Mouse (Mus musculus) heart, embryonic 13.5 days (tissue): ENCODE measurements around the gene Baiap2l1. TPM values are rescaled to one million over a fixed set of nuclear protein-coding genes. Genes with fewer than 3 reads are reported as not detected.
"Not testable (repeated sequence)": the region's sequence is repeated elsewhere in the genome, so short reads cannot be mapped to it uniquely, and the experiment has no call there.

Experiments
- ATAC-seq: fragments of 200-750 bp; cut with Nextera tagmentation; 2 replicates; pipeline ENCODE4 v1.8.0; 2017; ENCODE audit warnings: moderate TSS enrichment; ENCODE audit not compliant: insufficient number of reproducible peaks, low FRiP score, low TSS enrichment; ENCODE audit errors: extremely low read depth
- H3K27ac ChIP-seq: fragments of 300-500 bp; sonication (generic); replicated peaks from 2 replicates; pipeline ENCODE4 v1.5.1; 2015; ENCODE audit warnings: moderate library complexity, mild to moderate bottlenecking, inconsistent platforms
- H3K27me3 ChIP-seq: fragments of 300-500 bp; sonication (generic); replicated peaks from 2 replicates; pipeline ENCODE4 v1.6.1; 2015; ENCODE audit warnings: mild to moderate bottlenecking, inconsistent platforms
- H3K36me3 ChIP-seq: fragments of 300-500 bp; sonication (generic); 2 replicates; pipeline ENCODE4 v1.6.1; 2015; ENCODE audit warnings: mild to moderate bottlenecking, inconsistent platforms
- H3K4me1 ChIP-seq: fragments of 300-500 bp; sonication (generic); 2 replicates; pipeline ENCODE4 v1.6.1; 2015; ENCODE audit warnings: inconsistent platforms
- H3K4me2 ChIP-seq: fragments of 300-500 bp; sonication (generic); 2 replicates; pipeline ENCODE4 v1.6.1; 2015; ENCODE audit warnings: inconsistent platforms, mild to moderate bottlenecking, moderate library complexity
- H3K4me3 ChIP-seq: fragments of 300-500 bp; sonication (generic); 2 replicates; pipeline ENCODE4 v1.5.1; 2015; ENCODE audit warnings: moderate library complexity, mild to moderate bottlenecking, inconsistent platforms
- H3K9ac ChIP-seq: fragments of 300-500 bp; sonication (generic); 2 replicates; pipeline ENCODE4 v1.6.1; 2015; ENCODE audit warnings: inconsistent platforms, mild to moderate bottlenecking, moderate library complexity
- H3K9me3 ChIP-seq: fragments of 300-500 bp; sonication (generic); 2 replicates; pipeline ENCODE4 v1.6.1; 2016; ENCODE audit warnings: inconsistent platforms
- WGBS: fragments of 180-500 bp; shearing (Covaris S2); methylation state at CpG from one replicate; pipeline ENCODE4 v1.1.7; 2015; ENCODE audit warnings: mixed read lengths; 5-methylcytosine and 5-hydroxymethylcytosine counted together
- polyA plus RNA-seq: library from polyadenylated mRNA; unstranded; fragments of >200 nt; fragmentation: Nextera tagmentation; extraction: Ambion mirVana; gene quantifications from 2 replicates; pipeline ENCODE4 v1.2.1, GENCODE M21; 2015

The Baiap2l1 gene
- polyA plus RNA-seq, 1 experiment from 2014 or later = 9.1 TPM

DNA sequence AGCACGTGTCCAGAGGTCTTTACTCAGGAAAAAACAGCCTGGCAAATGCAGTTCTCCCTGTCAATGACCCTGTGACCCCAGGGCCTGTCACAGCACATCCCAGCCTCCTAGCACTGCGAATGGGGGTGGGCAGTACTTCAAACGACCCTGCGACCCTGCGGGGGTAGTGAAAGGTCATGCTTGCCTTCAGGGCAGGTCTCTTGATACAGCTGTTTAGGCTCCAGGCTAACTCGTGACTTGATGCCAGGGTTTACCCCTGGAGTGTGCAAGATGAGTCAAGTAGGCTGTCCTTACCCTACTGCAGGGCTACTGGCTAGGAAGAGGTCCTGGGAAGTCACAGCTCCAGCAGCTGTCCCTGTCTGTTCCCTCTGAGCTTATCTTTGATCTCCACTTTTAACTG lies 13.1 kb upstream of the Baiap2l1 start:
- 9% methylated on average over 6 of the region's 6 CpGs for WGBS
- no peak overlapping the region for H3K27ac ChIP-seq
- peaks cover 4% of the 10 kb centered on the region; the same call in 1 of the 2 replicates for H3K4me1 ChIP-seq
- H3K4me3 ChIP-seq = no peak overlapping the region
- no peaks in the 10 kb centered on the region for H3K9me3 ChIP-seq
- no peak overlapping the region for H3K4me2 ChIP-seq
- H3K27me3 ChIP-seq = no peaks in the 10 kb centered on the region
- no peak overlapping the region for H3K9ac ChIP-seq
- no peaks in the 10 kb centered on the region for H3K36me3 ChIP-seq
- ATAC-seq = no peak

DNA sequence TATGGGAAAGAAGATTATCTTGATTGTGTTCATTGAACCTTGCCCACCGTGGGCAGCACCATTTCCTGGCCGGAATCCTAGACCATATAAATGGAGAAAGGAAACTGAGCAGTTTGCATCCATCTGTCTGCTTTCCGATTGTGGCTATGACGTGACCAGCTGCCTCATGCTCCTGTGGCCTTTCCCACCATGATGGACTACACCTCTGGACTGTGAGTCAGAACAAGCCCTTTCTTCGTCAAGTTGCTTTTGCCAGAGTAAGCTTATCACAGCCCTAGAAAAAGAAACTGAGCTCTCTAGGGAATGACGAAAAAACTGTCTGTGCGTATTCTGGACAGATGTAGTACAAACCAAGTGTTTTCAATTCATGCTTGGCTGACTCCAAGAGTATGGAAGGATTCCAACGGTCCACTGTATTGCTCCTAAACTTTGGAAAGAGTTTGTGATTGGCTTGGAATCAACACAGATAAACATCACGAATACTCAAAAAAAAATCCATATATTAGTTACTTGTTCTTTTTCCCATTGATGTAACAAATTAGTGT lies 10.8 kb upstream of the Baiap2l1 start:
- no peak overlapping the region for H3K9ac ChIP-seq
- H3K4me2 ChIP-seq = no peak overlapping the region
- no peak for ATAC-seq
- peaks cover 8% of the 10 kb centered on the region for H3K4me1 ChIP-seq
- H3K36me3 ChIP-seq = no peaks in the 10 kb centered on the region
- no peaks in the 10 kb centered on the region for H3K9me3 ChIP-seq
- no peaks in the 10 kb centered on the region for H3K27me3 ChIP-seq
- no peak overlapping the region for H3K4me3 ChIP-seq
- WGBS = 76% methylated on average over 9 of the region's 9 CpGs
- H3K27ac ChIP-seq = no peak overlapping the region

DNA sequence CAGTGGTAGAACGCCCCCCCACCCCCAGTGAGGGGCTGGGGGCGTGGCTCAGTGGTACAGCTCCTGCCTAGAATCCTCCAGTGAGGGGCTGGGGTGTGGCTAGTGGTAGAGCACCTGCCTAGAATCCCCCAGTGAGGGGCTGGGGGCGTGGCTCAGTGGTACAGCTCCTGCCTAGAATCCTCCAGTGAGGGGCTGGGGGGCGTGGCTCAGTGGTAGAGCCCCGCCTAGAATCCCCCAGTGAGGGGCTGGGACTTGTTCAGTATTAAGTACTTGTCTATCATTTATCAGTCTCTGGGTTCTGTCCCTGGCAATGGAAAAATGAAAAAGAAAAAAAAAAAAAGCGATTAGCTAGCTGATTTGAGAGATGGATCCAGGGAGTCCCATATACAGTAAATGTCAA lies 8.6 kb upstream of the Baiap2l1 start:
- not testable (repeated sequence) for H3K4me3 ChIP-seq, H3K9ac ChIP-seq, H3K36me3 ChIP-seq, H3K27ac ChIP-seq, H3K4me1 ChIP-seq, H3K27me3 ChIP-seq, H3K4me2 ChIP-seq, ATAC-seq, H3K9me3 ChIP-seq
- 76% methylated on average over 6 of the region's 6 CpGs for WGBS

DNA sequence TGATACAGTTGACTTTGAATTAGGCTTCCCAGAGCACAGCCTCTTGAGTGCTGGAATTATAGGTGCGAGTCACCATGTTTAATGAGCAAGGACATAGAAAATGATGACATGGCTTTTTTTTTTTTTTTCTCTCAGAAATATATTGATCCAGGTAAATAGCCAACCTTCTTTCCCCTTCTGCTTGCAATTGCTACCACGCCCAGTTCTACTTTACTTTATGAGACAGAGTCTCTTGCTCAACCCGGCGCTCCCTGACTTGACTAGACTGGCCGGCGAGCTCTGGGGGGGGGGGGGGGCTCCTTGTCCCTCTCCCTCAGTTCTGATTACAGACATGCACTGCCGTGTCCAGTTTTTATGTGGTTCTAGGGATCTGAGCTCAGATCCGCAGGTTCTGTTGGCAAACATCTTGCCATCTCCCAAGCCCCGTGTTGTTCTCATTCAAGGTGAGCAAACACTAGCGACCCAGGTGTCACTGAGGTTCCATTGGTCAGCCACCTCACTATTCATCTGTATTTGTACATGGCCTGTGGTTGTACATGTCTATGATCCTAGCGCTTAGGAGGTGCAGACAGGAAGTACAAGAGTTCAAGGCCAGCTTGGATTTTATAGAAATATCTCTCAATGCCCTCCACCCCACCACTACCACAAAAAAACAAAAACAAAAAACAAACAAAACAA lies 6.9 kb upstream of the Baiap2l1 start:
- WGBS = 85% methylated on average over 11 of the region's 11 CpGs
- no peak overlapping the region for H3K9ac ChIP-seq
- no peak overlapping the region for H3K4me3 ChIP-seq
- H3K4me2 ChIP-seq = no peak overlapping the region
- no peak for ATAC-seq
- no peaks in the 10 kb centered on the region for H3K27me3 ChIP-seq
- H3K27ac ChIP-seq = no peak overlapping the region
- no peaks in the 10 kb centered on the region for H3K9me3 ChIP-seq
- H3K4me1 ChIP-seq = peaks cover 4% of the 10 kb centered on the region; the same call in 1 of the 2 replicates
- H3K36me3 ChIP-seq = no peaks in the 10 kb centered on the region

DNA sequence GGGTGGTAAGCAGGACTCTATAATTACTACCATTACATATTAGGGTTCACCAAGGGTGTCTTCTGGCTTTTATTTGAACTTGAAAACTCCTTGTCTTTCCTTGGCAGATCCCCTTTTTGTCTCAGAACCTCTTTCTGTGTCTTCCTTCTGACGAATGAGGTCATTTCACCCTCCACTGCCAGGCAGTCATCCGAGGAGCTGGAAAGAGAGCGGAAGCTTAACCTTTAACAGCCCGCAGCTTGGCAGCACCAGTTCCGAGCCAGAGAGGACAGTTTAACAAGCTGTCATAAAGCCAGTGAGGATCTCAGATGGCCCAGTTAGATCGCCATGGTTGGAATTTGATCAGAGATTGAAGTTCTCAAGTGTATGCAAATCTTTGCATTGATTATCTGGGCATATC lies 2.4 kb upstream of the Baiap2l1 start:
- ATAC-seq = no peak
- no peaks in the 10 kb centered on the region for H3K27me3 ChIP-seq
- H3K4me3 ChIP-seq = no peak overlapping the region
- no peak overlapping the region for H3K4me2 ChIP-seq
- 63% methylated on average over 6 of the region's 6 CpGs for WGBS
- H3K4me1 ChIP-seq = peaks cover 9% of the 10 kb centered on the region; the same call in 1 of the 2 replicates
- H3K27ac ChIP-seq = no peak overlapping the region
- no peak overlapping the region for H3K9ac ChIP-seq
- no peaks in the 10 kb centered on the region for H3K9me3 ChIP-seq
- H3K36me3 ChIP-seq = no peaks in the 10 kb centered on the region

DNA sequence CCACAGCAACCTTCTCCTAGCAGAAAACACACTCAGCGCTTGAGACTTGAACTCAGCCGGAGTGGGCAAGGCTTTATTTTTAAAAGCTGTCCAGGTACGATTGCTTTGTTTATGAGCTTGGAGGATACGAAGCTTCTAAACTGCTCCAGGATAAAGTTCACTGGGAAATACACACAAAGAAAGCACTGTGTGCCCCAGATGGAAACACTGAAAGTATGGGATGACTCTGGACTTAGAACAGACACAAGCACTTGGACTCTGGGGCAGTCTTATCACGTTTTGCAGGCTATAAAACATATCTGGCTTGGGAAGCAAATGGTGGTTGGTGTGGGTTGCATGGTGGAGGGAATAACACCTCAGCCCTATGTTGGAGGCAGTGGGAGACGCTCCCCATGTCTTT lies 2.0 kb upstream of the Baiap2l1 start:
- Histone ChIP-seq H3K4me2 (no peak overlapping the region), H3K4me1 (peaks cover 9% of the 10 kb centered on the region; the same call in 1 of the 2 replicates), H3K9me3 (no peaks in the 10 kb centered on the region), H3K9ac (no peak overlapping the region), H3K4me3 (no peak overlapping the region), H3K27ac (no peak overlapping the region), H3K36me3 (no peaks in the 10 kb centered on the region), H3K27me3 (no peaks in the 10 kb centered on the region)
- 72% methylated on average over 6 of the region's 6 CpGs for WGBS
- no peak for ATAC-seq

DNA sequence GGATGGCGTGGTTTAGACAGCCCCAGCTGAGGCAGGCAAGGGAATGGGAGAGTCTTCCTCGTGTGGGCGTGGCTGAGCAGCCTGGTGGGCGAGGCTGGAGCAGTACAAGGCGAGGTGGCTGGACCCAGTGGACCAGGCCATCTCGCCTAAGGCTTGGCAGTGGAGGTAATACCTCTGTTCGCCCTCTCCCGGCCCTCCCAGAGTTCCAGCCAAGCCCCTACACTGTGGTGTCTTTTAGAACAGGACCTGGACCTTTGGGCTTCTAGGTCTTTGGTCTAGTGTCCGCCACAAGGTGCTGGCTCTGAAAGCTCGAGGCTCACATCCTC lies 643 bp upstream of the Baiap2l1 start:
- peak overlapping the region; percentile 82; the same call in 1 of the 2 replicates for H3K27ac ChIP-seq
- H3K27me3 ChIP-seq = no peaks in the 10 kb centered on the region
- no peaks in the 10 kb centered on the region for H3K36me3 ChIP-seq
- no peaks in the 10 kb centered on the region for H3K9me3 ChIP-seq
- peak overlapping the region; percentile 88 for H3K4me2 ChIP-seq
- peak overlapping the region; percentile 87 for H3K9ac ChIP-seq
- H3K4me3 ChIP-seq = peak overlapping the region; percentile 79
- ATAC-seq = no peak
- WGBS = 8% methylated on average over 10 of the region's 10 CpGs
- H3K4me1 ChIP-seq = peaks cover 5% of the 10 kb centered on the region; the same call in 1 of the 2 replicates

DNA sequence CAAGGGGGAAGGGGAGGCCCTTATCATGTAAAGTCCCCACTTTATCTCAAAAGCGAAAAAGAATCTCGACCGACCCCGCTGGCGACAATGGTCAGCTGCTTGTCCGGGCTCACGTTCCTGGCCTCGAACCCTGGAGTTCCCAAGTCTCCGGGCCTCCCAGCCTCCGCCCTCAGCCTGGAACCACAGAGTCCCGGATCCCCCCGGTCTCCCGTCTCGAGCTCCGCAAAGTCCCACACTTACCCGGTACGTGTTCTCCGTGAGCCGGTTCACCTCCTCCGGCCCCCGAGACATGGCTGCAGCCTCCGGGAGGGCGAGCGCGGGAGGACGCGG lies 396 bp downstream of the Baiap2l1 start:
- H3K27me3 ChIP-seq = no peaks in the 10 kb centered on the region
- peak overlapping the region; percentile 79 for H3K4me3 ChIP-seq
- WGBS = 1% methylated on average over 27 of the region's 27 CpGs
- no peaks in the 10 kb centered on the region for H3K9me3 ChIP-seq
- peaks cover 5% of the 10 kb centered on the region; the same call in 1 of the 2 replicates for H3K4me1 ChIP-seq
- H3K4me2 ChIP-seq = peak overlapping the region; percentile 88
- H3K27ac ChIP-seq = peak overlapping the region; percentile 82
- H3K36me3 ChIP-seq = no peaks in the 10 kb centered on the region
- no peak for ATAC-seq
- peak overlapping the region; percentile 87 for H3K9ac ChIP-seq

DNA sequence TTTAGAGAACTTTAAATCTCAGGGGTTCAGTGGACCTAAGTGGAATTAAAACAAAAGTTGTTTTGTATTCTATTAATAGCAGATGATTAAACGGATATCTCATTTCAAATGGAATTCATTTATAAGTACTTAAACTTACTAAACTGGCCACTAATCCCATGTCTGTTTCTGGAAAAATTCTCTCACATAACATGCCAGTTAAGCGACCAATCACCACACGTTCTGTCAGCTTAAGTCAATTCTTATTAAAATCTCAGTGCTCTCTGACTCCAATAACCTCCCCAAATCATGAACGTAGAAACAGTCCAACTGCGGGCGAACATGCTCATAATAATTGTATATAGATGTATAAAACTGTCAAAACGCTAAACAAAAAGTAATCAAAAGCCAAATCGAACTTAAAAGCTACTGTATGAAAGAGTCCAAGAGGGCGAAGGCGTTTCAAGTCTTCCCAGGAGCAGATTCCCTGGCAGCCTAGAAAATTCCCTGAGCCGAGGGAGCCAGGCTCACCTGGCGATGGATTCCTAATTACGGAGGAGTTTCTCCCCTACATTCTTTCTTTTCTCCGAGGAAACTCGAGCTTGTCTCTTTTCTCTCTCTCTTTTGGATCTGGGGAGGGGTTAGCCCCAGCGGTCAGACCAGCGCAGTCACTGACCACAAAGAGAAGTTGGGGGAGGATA lies 996 bp downstream of the Baiap2l1 start:
- Histone ChIP-seq H3K4me1 (peaks cover 5% of the 10 kb centered on the region; the same call in 1 of the 2 replicates), H3K4me2 (peak overlapping the region; percentile 88), H3K9ac (peak overlapping the region; percentile 87), H3K4me3 (peak overlapping the region; percentile 79), H3K36me3 (no peaks in the 10 kb centered on the region), H3K27ac (peak overlapping the region; percentile 82), H3K9me3 (no peaks in the 10 kb centered on the region), H3K27me3 (no peaks in the 10 kb centered on the region)
- WGBS = 10% methylated on average over 17 of the region's 17 CpGs
- ATAC-seq = no peak

DNA sequence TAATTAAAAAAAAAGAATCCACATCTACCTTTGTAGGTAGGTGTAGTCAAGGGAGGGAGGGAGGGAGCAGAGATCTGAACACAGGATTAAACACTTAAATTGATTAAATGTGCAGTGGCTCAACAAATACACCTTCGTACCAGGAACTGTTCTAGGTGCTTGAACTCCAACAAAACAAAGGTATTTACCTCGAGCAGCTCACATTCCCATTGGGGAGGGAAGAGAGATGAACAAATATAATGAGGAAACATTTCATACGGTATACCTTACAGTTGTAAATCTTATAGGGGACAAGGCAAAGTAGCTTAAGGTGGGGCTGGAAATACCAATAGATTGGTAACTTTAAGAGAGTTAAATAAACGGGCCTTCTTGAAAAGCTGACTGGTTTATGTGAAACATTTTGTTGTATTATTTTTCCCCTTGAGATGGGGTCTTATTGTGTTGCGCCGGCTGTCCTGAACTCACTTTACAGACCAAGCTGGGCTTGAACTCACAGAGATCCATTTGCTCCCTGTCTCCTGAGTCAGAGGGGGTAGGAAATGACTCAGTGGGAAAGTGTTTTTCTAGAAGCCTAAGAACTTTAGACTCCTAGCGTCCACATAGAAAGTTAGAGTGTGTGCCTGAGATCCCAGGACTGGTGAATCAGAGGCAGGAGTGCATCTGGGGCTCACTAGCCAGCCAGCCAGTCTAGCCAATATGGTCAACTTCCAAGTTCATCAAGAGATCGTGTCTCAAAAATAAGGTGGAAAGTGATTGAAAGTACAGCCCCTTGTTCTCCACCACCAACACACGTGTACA lies 5.5 kb downstream of the Baiap2l1 start:
- H3K4me3 ChIP-seq = no peak overlapping the region
- no peaks in the 10 kb centered on the region for H3K36me3 ChIP-seq
- H3K4me1 ChIP-seq = 0 out of 2 replicates have a peak, but pooled peaks cover 3% of the 10 kb centered on the region
- H3K27me3 ChIP-seq = no peaks in the 10 kb centered on the region
- H3K27ac ChIP-seq = no peak overlapping the region
- no peak for ATAC-seq
- no peak overlapping the region for H3K9ac ChIP-seq
- H3K4me2 ChIP-seq = no peak overlapping the region
- H3K9me3 ChIP-seq = no peaks in the 10 kb centered on the region
- WGBS = 80% methylated on average over 9 of the region's 9 CpGs

DNA sequence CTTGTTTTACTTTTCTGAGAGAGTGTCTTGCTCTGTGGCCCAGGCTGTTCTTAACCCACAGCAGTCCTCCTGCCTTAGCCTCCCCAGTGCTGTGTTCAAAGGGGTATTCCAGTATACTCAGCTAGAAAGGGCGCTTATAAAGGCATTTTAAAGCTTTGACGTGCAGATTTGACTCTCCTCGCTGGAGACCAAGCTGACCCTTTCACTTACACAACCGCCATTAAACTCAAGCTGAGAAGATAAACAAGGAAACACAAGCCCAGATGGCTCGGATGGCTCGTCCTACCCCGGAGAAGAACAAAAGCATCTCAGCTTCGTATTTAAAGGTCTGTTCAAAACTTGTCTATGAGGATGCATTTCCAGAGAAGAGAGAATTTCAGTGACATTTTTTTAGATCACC lies 6.7 kb downstream of the Baiap2l1 start:
- Histone ChIP-seq H3K27ac (no peak overlapping the region), H3K4me3 (no peak overlapping the region), H3K4me1 (0 out of 2 replicates have a peak, but pooled peaks cover 3% of the 10 kb centered on the region), H3K27me3 (no peaks in the 10 kb centered on the region), H3K4me2 (no peak overlapping the region), H3K36me3 (no peaks in the 10 kb centered on the region), H3K9me3 (no peaks in the 10 kb centered on the region), H3K9ac (no peak overlapping the region)
- 34% methylated on average over 8 of the region's 8 CpGs for WGBS
- no peak for ATAC-seq
